Mouse (Mus musculus) kidney, adult 2 months (tissue): ENCODE results near the gene Sept11. TPM values are rescaled to one million over a fixed set of nuclear protein-coding genes. Genes with fewer than 3 reads are reported as not detected.
A peak's percentile ranks its signal among the peaks of the same experiment; 100 is the strongest.

Experiments
- DNase-seq: peaks from one replicate; pipeline ENCODE4 v3.0.0; 2021
- H3K27ac ChIP-seq: fragments of 200-500 bp; 2 replicates; pipeline ENCODE4 v1.5.1; 2012; ENCODE audit warnings: low read depth, low read length, control low read depth, inconsistent platforms; ENCODE audit not compliant: insufficient read depth
- H3K27me3 ChIP-seq: fragments of 200-500 bp; replicated peaks from 2 replicates; pipeline ENCODE4 v1.6.1; 2012; ENCODE audit warnings: mild to moderate bottlenecking, moderate library complexity, low read length, inconsistent platforms; ENCODE audit not compliant: control insufficient read depth, insufficient read depth
- H3K36me3 ChIP-seq: fragments of 200-500 bp; 2 replicates; pipeline ENCODE4 v1.6.1; 2012; ENCODE audit warnings: mild to moderate bottlenecking, moderate library complexity, low read length, inconsistent platforms; ENCODE audit not compliant: control insufficient read depth, insufficient read depth
- H3K4me1 ChIP-seq: fragments of 200-500 bp; 2 replicates; pipeline ENCODE4 v1.6.1; 2011; ENCODE audit warnings: low read length; ENCODE audit not compliant: control insufficient read depth, insufficient read depth
- H3K4me3 ChIP-seq: fragments of 200-500 bp; 2 replicates; pipeline ENCODE4 v1.5.1; 2011; ENCODE audit warnings: mild to moderate bottlenecking, low read depth, low read length, control low read depth; ENCODE audit not compliant: insufficient read depth
- CTCF ChIP-seq: fragments of 200-500 bp; conservative IDR thresholded peaks from 2 replicates; pipeline ENCODE4 v1.5.1; 2011; ENCODE audit warnings: low read depth, mild to moderate bottlenecking, control low read depth, low read length, moderate library complexity, mixed read lengths; ENCODE audit not compliant: insufficient read depth, insufficient read length
- POLR2A ChIP-seq: fragments of 200-500 bp; IDR thresholded peaks from one replicate; pipeline ENCODE4 v1.6.1; 2011; ENCODE audit warnings: low read depth, low read length, control low read depth
- WGBS: fragments of 180-500 bp; shearing (Covaris S2); methylation state at CpG from one replicate; pipeline ENCODE4 v1.1.7; 2018; 5-methylcytosine and 5-hydroxymethylcytosine counted together
- polyA plus RNA-seq: library from polyadenylated mRNA; depleted of rRNA; stranded (reverse); fragments of >200 nt; gene quantifications from 2 replicates; pipeline ENCODE4 v1.2.3, GENCODE M21; 2012

Gene Sept11
- polyA plus RNA-seq, 1 experiment = 50.7 TPM

DNA sequence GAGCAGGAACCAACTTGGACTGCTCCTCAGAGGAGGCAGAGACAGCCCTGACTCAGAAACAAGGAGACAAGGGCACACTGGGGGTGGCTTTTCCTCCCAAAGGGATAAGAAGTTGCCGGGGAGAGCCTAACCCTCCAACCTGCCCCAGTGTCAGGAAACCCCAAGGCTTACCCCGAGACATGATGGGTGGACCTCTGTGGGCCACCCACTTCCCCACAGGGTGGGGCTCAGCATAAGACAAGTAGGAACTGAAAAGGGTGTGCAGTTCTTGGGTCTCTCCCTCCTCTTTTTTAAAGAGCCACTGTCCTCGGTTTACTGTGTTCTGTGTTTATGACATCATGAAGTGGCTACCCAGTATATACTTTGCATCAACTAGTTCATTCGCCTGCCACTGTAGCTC is 59.2 kb downstream of the Sept11 start:
- no peaks in the 10 kb centered on the region for H3K36me3 ChIP-seq
- 77% methylated on average over 4 of the region's 4 CpGs for WGBS
- TF ChIP-seq CTCF (no peak), POLR2A (no peak)
- DNase-seq = no peak
- no peak overlapping the region for H3K4me3 ChIP-seq
- H3K4me1 ChIP-seq = peaks cover 13% of the 10 kb centered on the region; the same call in 1 of the 2 replicates
- H3K27me3 ChIP-seq = no peaks in the 10 kb centered on the region
- no peak overlapping the region; the same call in 1 of the 2 replicates for H3K27ac ChIP-seq

DNA sequence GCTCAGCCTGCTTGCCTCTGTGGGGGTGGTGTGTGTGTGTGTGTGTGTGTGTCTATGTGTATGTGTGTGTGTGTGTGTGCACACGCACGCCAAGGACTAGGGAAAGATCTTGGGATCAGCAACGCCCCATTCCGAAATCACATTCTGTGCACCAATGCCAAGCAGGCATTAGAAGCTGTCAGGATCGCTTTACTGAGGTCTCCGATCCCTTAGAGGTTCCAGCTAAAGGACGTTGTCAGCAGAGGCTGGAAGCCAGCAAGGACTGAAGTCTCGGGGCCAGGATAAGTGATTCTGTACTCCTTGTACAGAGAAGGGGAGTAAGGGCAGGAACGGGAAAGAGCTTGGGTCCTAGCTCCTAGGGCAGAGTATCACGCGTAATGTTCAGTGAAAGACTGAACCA is 61.2 kb downstream of the Sept11 start:
- no peak for TF ChIP-seq CTCF
- no peak for TF ChIP-seq POLR2A
- H3K27ac ChIP-seq = no peak overlapping the region
- 79% methylated on average over 11 of the region's 11 CpGs for WGBS

DNA sequence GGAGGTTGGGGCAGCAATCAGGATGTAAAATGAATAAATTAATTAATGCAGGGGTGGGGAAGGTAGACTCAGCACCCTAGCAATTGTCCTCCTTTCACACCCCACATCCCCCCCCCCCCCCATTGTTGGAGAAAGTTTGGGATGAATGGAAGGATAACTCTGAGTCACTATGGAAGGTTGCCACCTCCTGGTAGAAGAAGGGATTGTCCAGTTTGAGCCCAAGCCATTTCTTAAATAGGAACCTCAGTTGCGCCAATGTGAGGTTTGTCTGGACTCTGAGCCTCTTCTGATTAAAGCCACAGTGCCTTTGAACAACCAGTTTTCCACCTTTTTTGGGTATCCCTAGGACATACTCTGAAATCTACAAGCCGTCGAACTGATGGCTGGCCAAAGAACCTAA is 70.3 kb downstream of the Sept11 start:
- Histone ChIP-seq H3K4me3 (no peak overlapping the region), H3K27ac (no peak overlapping the region), H3K36me3 (peaks cover 1% of the 10 kb centered on the region), H3K4me1 (no peaks in the 10 kb centered on the region), H3K27me3 (no peaks in the 10 kb centered on the region)
- DNase-seq = peak; percentile 74
- TF ChIP-seq POLR2A (no peak), CTCF (peak; percentile 53)
- WGBS = 70% methylated on average over 3 of the region's 3 CpGs

More for the DNA sequence above, 61.2 kb downstream of the Sept11 start:
- peaks cover 10% of the 10 kb centered on the region; the same call in 1 of the 2 replicates for H3K4me1 ChIP-seq
- H3K4me3 ChIP-seq = no peak overlapping the region
- H3K36me3 ChIP-seq = no peaks in the 10 kb centered on the region
- no peak for DNase-seq
- no peaks in the 10 kb centered on the region for H3K27me3 ChIP-seq

DNA sequence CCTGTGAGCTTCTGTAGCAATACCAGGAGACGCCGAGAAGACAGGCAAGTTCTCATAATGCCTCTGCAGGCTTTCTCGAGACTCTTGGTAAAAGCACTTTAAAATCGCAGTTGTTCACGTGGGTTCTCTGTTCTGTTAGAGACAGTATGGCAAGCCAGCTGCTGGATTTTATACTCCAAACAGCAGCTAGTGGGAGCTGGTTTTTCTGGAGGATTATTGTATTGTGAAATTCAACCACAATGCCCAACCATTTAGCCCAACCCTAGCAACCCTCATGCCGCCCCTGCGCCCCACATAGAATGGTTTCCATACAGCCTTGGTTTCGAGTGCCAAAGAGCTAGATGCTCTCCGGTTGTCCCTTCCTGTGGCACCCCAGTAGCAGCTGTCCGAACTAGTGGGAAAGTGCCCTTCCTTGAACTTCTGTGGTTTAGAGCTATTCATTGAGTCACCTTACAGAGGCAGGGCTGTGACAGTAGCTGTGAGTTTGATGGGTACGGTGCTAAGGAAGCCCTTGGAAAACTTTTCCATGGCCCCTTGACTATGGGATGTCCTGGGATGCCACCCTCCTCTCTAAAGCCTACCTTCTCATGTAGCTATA is 74.8 kb downstream of the Sept11 start:
- Histone ChIP-seq H3K36me3 (peaks cover 1% of the 10 kb centered on the region), H3K4me1 (no peaks in the 10 kb centered on the region), H3K27ac (no peak overlapping the region), H3K27me3 (no peaks in the 10 kb centered on the region), H3K4me3 (no peak overlapping the region)
- TF ChIP-seq POLR2A (no peak), CTCF (no peak)
- 89% methylated on average over 11 of the region's 11 CpGs for WGBS
- no peak for DNase-seq

DNA sequence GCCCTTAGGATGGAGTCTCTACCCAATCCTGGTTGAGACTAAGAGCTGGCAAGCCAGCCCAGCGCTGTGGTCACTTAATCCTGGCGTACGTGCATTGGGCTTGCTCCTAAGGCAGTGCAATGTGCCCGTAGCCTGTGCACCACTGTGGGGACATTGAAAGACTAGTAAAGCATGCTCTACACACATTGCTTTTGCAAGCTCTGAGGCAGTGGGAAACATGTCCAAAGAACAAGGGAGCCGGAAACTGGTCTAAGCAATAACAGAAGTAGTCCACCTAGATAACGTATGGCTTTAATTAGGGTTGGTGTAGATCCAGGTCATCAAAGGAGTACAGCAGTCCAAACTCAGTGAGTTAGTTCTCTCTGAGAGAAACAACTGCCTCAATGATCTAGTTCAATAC is 75.4 kb downstream of the Sept11 start:
- TF ChIP-seq CTCF (no peak), POLR2A (no peak)
- WGBS = 91% methylated on average over 6 of the region's 6 CpGs
- H3K27me3 ChIP-seq = no peaks in the 10 kb centered on the region
- no peak overlapping the region for H3K4me3 ChIP-seq
- H3K27ac ChIP-seq = no peak overlapping the region
- no peaks in the 10 kb centered on the region for H3K4me1 ChIP-seq
- DNase-seq = no peak
- peaks cover 2% of the 10 kb centered on the region for H3K36me3 ChIP-seq

DNA sequence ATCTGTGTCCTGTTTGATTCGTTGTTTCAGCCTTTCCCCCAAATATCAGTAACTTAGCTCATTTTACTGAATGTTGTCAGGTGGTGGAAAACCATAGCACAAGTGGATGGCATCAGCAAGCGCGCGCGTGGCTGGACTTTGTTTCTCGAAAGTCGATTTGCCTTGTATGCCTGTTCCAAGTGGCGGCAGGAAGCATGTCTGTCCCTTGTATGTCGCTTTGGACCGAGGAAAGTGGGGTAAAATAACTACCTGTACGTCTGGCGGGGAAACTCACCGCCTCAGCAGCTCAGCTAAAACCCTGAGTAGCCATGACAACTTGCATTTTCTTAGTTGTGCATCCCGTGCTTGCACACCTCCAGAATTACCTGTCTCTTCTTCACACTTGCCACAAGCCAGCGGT is 78.2 kb downstream of the Sept11 start:
- no peak for DNase-seq
- Histone ChIP-seq H3K36me3 (peaks cover 3% of the 10 kb centered on the region), H3K4me1 (no peaks in the 10 kb centered on the region), H3K27ac (no peak overlapping the region), H3K4me3 (no peak overlapping the region), H3K27me3 (no peaks in the 10 kb centered on the region)
- no peak for TF ChIP-seq CTCF
- no peak for TF ChIP-seq POLR2A
- 96% methylated on average over 15 of the region's 15 CpGs for WGBS

DNA sequence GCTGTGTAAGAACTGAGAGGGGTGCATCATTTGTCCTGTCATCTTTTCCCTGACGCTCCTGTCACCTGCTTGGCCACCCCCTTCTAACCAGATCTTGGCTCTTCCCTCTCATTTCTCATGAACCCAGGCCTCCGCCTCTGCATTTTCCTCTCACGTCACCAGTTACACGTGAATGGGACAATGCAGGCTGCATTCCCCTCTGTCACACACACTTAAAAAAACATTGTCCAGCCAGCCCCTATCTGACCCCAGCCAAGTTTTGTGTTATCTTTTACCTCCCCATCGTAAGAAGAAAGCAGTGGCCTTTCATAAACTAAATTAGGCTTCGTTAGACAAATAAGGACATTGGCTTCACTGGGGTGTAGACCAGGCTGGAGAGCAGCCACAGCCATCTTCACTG is 79.3 kb downstream of the Sept11 start:
- no peak for TF ChIP-seq POLR2A
- no peak for TF ChIP-seq CTCF

More for the DNA sequence above, 79.3 kb downstream of the Sept11 start:
- Histone ChIP-seq H3K4me1 (no peaks in the 10 kb centered on the region), H3K27me3 (no peaks in the 10 kb centered on the region), H3K4me3 (no peak overlapping the region), H3K27ac (no peak overlapping the region), H3K36me3 (peaks cover 3% of the 10 kb centered on the region)
- 73% methylated on average over 6 of the region's 6 CpGs for WGBS
- no peak for DNase-seq
